Mouse (Mus musculus): Measurements from ENCODE around the gene Mast4. TPM values are rescaled to one million over a fixed set of nuclear protein-coding genes. Genes with fewer than 3 reads are reported as not detected.

The Mast4 gene
- total RNA-seq, 2 experiments from 2014 or later, result 33.1 to 46.3 TPM

DNA sequence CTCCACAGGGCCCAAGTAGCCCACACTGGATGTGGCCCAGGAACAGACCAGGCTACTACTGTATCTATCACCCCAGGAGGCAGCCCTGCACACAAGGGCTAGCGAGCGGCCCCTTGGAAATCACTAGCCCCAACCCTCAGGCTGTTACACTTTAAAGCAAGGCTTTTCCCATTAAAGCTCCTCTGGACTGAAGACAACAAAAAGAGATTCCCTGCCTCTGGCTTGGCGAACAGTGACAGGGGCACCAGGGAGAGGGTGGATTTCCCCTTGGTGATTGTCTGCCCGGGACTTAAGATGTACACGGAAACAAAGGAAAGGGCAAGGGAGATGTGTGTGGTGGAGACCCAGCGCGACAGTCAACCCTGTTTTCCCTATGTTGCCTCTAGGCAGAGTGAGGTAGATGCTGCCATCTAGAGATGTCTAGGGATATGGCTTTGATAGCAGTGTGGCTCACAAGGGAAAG lies 213.6 kb downstream of the Mast4 start:
- DNase-seq, result no peak

DNA sequence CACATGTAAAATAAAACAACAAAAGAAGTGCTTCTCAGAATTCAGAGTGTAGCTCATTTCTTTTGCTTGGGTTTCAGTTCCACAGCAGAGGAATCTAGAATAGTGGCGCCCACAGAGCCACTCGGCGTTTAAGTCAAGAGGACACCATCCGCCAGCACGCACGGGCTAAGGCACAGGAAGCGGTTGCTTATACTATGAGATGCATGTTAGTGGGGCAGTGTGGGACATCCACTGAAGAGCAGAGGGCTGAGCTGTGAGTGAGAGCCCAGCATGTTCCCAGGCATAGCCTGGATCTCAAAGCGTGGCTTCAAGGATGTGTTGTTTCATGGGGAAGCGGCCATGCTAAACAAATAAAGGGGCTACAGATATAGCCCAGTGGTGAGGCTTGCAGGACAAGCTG lies 214.6 kb downstream of the Mast4 start:
- no peak for DNase-seq

- DNase-seq, result no peak
Measured at GRCm38 (mm10) chr13:103115116-103115515, 219.2 kb downstream of the Mast4 start.

DNA sequence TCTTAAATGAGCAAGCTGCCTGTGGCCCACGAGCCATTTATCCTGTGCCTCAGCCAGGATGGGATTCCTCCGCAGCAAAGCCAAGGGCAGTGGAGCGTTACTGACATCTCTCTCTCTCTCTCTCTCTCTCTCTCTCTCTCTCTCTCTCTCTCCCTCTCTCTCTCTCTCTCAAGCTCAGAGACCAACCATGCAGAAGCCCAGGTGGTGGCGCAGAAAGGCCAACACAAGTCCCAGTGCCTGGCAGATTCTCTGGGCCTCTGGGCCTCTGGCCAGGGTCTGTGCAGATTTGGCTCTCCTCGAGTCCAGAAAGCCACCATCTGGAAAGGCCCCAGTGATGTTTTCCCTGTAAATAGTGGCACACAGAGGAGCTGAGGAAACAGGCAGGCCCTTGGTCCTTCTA lies 220.0 kb downstream of the Mast4 start:
- DNase-seq, result peak; percentile 71

GRCm38 (mm10) chr13:103109872-103110271 lies 224.4 kb downstream of the Mast4 start:
- DNase-seq, result peak; percentile 72

GRCm38 (mm10) chr13:103107362-103107761 lies 226.9 kb downstream of the Mast4 start:
- DNase-seq, result no peak

DNA sequence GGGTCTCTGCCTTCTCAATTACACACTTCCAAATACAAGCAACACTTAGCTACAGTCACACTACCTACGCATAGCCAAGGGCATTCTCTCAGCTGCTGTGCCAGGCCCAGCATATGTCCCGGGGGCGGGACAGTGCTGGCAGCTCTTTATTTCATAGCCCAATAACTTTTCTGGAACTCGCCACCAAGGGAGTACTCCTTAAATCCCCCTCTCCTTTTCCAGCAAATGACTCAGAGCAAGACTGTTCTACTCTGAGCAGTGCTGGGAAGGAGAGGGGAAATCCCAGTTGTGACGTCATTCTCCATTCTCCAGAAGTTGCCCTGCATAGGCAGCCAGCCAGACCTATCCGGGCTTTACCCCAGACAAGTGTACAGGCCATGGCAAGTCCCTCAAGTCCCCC lies 231.7 kb downstream of the Mast4 start:
- no peak for DNase-seq

DNA sequence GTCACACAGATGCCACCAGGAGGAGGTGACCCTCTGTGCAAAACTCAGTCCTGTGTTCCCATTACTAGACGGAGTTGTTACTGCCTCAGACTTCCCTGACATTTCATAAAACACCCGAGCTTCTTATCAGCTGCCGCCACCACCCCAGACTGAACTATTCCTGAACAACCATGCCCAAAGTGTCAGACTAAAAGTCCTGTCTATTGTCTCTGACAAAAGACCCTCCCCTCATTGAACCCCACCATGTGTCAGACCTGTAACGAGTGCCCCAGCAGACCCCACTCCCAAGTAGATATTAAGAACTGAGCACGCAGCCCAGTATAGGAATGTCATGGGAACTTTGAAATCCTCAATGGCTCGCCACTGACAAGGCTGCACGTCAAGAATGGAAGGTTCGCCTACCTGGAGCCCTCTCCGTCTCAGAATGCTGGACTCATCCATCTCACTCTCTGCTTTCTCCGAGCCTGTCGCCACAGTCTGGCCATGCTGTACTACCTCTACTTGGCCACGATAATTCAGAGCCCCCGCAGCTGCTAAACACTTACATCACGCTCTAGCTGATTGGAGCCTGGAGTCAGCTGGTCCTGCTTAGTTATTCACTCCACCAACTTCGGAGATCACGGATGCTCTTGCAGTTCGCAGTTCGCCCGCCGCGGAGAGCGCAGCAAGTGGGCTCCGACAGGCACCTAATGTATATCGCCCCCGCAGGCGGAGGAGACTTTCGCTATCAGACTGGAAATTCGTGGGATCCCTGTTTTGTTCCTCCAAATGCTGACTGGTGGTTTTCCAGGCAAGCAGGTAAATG lies 237.7 kb downstream of the Mast4 start:
- DNase-seq, result peak; percentile 40

- no peak for DNase-seq
Measured at GRCm38 (mm10) chr13:103095491-103095890, 238.8 kb downstream of the Mast4 start.

- no peak for DNase-seq
Measured at GRCm38 (mm10) chr13:103094595-103094994, 239.7 kb downstream of the Mast4 start.

GRCm38 (mm10) chr13:103093713-103094112 lies 240.6 kb downstream of the Mast4 start:
- DNase-seq, result no peak

DNA sequence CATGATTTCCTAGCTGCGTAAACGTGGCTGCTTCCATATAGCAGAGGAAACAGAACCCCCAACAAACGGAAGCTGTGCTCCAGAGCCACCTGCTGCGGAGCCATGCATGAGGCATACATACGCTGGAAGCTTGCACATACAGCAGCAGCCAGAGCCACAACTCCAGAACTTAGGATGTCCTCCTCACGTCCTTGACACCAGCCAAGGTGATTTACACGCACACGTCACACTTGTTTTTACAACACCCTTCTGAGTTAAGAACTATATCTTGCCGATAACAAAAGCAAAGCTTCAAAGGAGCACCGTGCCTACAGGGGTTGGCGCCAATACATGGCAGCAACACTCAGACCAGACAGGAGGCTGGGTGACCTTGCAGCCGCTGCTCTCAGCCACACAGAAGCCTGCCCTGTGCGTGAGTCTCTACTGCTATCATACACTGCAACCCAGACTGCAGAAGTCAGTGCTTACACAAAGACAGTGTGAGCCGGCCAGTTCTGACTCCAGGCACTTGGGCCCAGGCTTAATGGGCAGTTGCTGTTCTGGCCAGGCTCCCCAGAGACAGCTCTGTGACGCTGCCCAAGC lies 248.7 kb downstream of the Mast4 start:
- DNase-seq, result no peak

DNA sequence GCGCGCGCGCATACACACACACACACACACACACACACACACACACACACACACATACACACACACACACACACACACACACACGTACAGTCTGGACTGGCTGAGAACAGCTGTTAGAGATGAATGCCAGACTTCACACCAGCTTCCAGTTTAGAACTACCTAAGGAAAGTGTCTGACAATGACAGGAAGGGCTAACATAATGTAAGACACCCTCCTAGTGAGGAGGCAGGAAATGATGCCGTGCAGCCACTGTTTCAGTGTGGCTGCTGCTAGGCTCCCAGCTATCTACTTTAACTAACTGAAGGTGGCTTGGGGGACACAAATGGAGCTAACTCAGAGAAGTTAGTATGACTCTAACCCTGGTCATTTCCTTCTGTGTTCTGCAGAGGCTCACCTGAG lies 251.4 kb downstream of the Mast4 start:
- no peak for DNase-seq

DNA sequence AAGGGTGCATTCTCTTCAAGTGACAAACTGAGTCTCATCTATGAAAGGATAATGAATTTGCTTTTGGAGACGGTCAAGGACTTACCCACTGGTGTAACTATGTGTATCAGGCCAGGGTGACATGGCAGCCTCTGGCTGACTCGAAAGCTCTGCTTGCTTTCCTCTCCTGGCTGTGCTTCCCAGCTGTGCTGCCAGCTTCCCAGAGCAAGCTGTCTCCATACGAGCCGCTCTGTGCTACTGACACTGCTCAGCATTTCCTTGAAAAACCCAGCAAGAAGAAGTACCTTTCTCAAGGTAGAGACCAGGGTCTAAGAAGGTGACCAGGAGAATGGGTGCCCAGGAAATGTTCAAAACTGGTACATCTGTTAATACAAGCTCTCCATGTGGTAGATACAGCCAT lies 254.5 kb downstream of the Mast4 start:
- no peak for DNase-seq

DNA sequence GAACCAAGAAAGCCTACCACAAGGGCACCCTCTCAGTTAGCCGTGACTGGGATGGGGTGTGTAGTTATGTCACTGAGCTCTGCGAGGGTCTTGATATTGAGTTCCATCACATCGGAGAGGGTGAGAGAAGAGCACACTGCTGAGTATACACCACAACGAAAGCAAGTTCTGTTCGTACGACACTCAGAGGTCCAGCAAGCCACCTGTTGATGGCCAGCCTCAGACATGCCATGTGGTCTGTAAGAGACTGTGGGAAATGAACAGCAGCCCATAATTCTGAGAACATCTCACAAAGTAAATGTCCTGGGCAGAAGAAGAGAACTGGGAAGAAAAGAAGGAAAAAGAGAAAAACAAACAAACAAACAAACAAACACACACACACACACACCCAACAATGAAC lies 255.5 kb downstream of the Mast4 start:
- no peak for DNase-seq

DNA sequence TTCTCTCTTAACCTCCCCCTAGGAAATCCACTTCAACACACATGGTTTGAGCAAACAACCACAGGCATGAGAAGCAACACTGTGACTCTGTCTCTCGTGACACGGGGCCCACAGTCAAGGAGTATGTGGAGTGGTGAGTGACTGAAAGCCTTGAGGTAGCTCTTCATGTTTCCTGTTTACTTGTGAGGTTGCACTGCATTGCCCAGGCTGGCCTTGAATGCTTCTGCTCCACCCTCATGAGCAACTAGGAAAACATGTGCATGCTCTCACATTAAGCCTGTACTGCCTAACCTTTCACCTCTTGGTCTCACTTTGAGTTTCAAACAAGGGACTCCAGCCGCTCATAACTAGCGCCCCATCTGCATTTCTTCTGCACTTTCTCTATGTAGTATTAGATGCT lies 260.8 kb downstream of the Mast4 start:
- no peak for DNase-seq

GRCm38 (mm10) chr13:103071783-103072182 lies 262.5 kb downstream of the Mast4 start:
- no peak for DNase-seq

GRCm38 (mm10) chr13:103067581-103068166 lies 266.6 kb downstream of the Mast4 start:
- DNase-seq, result no peak

DNA sequence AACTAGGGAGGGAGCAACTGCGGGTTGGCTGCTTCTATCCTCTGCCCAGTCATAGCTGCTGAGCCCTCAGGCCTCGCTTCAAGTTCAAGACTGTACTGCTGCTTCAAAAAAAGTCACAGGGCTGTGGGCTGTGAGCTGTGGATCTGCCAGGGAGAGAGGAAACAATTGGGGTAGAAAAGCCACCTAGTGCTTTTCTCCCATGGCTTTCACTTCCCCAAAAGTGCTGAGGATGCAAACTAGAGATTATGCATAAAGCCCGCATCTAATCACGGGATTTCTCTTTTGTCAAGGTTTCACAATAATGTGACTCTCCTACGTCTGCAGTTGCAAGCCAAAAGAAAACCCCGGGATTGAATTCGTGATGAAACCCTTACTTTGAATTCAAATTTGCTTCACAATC lies 268.9 kb downstream of the Mast4 start:
- DNase-seq, result no peak

- no peak for DNase-seq
Measured at GRCm38 (mm10) chr13:103061680-103062079, 272.6 kb downstream of the Mast4 start.

GRCm38 (mm10) chr13:103059995-103060652 lies 274.2 kb downstream of the Mast4 start:
- no peak for DNase-seq

GRCm38 (mm10) chr13:103056451-103056850 lies 277.8 kb downstream of the Mast4 start:
- DNase-seq, result no peak

GRCm38 (mm10) chr13:103052661-103053060 lies 281.6 kb downstream of the Mast4 start:
- DNase-seq, result no peak

All from gastrocnemius, postnatal 10 days (tissue).